Mouse (Mus musculus) kidney, adult 9 months (tissue): ENCODE results near the gene Kat6b.
A peak's percentile ranks its signal among the peaks of the same experiment; 100 is the strongest.

Source experiments
- DNase-seq: peaks from one replicate; pipeline ENCODE4 v3.0.0; 2022

The Kat6b gene

DNA sequence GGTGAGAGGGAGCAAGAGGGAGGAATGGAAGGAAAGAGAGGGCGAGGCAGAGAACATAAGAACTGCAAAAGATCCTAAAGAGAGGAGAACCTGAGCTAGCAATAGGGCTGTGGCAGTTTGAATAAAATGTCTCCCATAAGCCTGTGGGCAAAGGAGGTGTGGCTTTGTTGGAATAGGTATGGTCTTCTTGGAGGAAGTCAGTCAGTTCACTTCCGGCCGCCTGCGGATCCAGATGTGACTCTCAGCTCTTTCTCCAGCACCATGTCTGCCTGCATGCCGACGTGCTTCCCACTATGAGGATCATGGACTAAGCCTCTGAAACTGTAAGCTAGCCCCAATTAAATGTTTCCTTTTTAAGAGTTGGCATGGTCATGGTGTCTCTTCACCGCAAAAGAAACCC, at the start of gene Kat6b:
Gene Kat6b, plus strand, starts transcription at position 204 of the 400 bp plus-strand sequence.
- no peak for DNase-seq

- DNase-seq, result no peak
Measured at GRCm38 (mm10) chr14:21433415-21433814, 47.8 kb upstream of the Kat6b start.

DNA sequence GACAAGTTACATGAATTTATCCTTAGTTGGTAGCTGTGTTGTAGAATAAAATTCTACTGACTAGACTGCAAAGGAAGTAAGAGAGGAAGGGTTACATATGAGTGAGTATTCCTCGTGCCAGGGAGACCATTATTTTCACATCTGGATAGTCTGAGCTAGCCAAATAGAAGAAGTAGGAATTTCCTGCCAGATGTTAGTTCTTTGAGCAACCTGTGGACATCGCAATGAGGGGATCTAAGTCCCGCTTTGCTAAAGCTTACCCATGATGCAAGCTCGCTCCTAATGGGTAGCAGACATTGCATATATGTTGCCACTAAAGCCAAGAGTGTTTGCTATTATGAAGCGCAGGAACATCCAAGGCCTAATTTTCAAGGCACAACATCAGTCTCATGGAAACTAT, 47.2 kb upstream of the Kat6b start:
- DNase-seq, result no peak

DNA sequence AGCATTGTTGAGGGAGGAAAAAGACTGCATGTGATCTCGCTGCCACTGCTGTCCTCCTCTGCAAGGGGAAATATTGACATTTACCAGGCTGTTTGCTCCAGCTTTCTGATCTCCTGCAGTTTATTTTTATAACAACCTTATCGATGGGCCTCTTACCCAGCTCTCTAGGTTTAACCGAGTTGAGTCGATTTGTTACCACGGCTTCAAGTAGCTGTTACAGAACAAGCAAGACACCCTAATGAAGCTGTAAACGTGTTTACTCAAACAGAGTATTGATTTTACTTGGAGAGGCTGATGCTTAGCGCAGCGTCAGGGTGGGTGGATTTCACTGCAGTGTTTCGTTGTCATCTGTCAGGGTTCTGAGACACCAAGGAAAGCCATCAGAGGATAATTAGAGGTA, 46.5 kb upstream of the Kat6b start:
- no peak for DNase-seq

GRCm38 (mm10) chr14:21439785-21440184, 41.4 kb upstream of the Kat6b start:
- DNase-seq, result no peak

DNA sequence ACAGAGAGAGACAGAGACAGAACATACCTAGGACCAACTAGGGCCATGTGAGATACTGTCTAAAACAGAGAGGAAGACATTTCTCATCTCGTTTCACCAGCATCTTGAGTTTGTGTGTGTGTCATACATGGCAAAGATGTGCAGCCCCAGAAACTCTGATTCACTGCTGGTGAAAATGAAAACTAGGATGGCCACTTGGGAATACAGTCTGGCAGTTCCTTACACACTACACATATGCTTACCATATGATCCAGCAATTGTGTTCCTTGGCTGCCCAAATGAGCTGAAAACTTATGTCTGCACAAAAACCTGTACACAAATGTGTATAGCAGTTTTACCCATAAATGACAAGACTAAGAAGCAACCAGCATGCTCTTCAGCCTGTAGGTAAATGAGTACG, 40.7 kb upstream of the Kat6b start:
- no peak for DNase-seq

DNA sequence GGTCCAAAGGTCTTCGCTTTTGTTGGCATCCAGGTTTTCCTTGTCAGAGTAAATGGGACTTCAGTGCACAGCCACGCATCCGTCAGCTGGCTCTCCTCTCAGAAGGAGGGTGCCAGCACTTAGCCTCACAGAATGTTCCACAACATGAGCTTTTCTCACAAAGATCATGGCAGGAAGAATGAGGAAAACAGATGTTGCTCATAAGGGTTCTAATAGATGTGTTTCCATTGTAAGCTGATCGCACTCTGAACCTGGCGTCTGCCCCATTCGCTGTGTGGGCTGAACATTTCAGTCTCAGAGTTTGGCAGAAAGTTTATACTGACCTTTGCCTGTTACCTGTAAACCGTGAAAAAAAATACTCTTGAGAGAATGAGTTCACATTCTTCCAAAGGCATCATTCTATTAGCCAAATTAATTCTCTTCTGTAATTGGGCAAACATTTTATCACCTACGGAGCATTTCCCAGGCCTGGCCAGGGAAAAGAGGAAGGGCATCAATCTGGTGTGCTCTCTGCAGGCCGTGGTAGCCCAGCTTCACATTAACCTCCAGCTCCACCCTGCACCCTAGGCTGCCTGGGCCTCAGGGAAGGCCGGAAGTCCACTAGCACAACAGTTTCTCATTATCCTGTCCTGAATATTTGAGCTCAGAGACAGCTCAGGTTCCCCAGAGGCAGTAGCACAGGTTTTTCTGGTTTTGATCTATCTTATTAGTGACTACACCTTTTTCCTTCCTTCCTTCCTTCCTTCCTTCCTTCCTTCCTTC, 39.3 kb upstream of the Kat6b start:
- DNase-seq, result peak; percentile 24

- DNase-seq, result no peak
Measured at GRCm38 (mm10) chr14:21452581-21452980, 28.7 kb upstream of the Kat6b start.

DNA sequence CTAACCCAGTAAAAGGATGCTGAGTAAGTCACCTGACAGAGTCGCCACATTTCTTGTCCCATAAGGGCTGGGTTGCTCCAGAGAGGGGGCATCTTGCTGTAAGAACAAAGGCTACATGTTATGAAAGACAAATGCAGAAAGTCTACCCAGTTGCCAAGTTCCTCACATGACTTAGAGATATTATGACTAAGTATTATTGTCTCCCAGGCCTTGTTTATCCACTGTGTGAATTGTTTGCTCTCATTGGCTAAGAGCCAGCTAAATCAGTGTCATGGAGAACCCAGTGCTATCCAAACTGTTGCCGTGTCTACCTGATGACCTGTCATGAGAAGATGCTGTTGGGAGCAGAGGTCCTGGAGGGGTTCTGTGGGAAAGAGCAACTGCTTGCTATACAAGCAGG, 27.3 kb upstream of the Kat6b start:
- DNase-seq, result no peak

- DNase-seq, result peak; percentile 7
Measured at GRCm38 (mm10) chr14:21455654-21456350, 25.4 kb upstream of the Kat6b start.

DNA sequence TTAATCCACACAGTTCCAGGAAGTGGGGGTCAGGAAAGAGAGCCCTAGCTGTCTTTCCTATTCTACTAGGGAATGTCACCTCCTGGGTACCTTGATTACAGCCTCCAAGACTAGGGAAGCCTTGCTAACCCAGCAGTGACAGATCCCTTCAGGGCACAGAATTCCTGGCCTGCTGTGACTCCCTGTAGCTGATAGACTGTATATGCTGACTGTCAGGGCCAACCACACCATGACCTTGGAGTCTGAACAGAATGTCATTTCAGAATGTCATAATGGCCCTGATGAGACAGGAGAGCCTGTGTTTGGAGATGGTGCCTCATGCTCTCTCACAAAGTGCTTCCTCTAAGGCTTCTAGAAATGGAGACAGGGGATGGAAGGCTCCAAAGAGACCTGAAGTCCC, 24.7 kb upstream of the Kat6b start:
- DNase-seq, result no peak

GRCm38 (mm10) chr14:21457876-21458275, 23.4 kb upstream of the Kat6b start:
- DNase-seq, result no peak

GRCm38 (mm10) chr14:21458696-21459095, 22.5 kb upstream of the Kat6b start:
- no peak for DNase-seq

GRCm38 (mm10) chr14:21459163-21459562, 22.1 kb upstream of the Kat6b start:
- DNase-seq, result no peak

DNA sequence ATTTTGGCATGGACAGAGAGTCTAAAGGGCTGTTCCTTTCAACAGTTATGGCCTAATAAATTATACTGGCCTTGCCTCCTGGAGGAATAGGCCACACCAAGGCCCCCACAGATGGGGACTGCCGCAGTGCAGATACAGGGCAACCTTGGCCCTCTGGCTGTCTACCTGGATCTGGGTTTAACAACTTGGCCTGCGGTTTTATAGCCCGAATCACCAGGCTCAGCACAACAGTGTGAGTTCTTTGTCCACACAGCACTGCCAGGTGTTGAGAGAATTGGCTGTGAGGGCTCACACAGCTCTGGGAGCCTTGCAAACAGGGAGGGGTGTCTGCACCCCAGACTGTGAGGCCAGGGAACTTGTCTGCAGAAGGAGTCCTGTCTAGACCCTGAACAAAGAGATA, 18.8 kb upstream of the Kat6b start:
- DNase-seq, result no peak

DNA sequence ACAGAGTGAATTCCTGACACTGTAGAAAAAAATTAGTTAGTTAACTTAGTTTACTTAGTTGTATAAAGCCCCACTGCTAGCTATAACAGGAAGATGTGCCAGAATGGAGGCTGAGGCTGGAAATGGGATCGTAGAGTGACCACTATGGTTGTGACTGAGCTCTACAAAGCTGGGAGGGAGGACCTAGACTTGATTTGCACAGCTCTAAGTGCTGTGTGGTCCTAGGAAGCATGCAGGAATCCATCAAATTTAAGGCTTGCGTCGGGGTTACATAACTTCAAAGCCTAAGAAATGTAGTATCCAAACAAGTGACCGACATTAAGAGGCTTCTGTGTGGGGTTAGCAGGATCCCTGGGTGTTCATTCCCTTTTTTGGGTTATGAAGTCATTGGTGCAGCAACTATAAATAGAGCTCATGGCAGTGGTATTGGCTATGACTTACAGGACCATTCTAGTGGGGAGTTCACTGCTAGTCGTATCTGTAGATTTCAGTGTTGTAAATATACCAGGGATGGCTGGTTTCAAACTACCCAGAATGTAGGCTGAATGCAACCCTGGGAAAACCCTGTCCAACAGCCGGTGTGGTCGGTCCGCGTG, 18.0 kb upstream of the Kat6b start:
- no peak for DNase-seq

GRCm38 (mm10) chr14:21470386-21470785, 10.8 kb upstream of the Kat6b start:
- no peak for DNase-seq

GRCm38 (mm10) chr14:21471975-21472374, 9.3 kb upstream of the Kat6b start:
- DNase-seq, result no peak

DNA sequence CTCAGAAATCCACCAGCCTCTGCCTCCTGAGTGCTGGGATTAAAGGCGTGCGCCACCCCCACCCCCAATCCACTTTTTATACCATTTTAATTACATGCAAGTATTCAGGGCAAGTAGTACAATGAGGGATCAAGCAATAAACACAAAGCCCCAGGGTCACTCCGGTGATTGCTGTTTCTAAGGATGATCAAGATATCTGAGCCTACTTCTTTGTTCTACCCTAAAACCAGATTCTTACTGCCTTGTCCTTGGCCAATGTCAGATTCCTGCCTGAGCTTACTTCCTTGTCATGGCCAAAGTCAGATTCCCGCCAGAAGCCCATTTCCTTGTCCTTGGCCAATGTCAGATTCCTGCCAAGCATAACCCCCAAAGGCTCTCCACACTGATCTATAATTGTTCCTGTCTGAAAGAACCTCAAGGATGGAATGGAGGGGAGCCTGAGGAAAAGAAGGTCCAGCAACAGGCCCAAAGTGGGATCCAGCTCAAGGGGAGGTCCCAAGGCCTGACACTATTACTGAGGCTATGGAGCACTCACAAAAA, 6.6 kb upstream of the Kat6b start:
- DNase-seq, result peak; percentile 9

- peak; percentile 48 for DNase-seq
Measured at GRCm38 (mm10) chr14:21477181-21477580, 4.1 kb upstream of the Kat6b start.

DNA sequence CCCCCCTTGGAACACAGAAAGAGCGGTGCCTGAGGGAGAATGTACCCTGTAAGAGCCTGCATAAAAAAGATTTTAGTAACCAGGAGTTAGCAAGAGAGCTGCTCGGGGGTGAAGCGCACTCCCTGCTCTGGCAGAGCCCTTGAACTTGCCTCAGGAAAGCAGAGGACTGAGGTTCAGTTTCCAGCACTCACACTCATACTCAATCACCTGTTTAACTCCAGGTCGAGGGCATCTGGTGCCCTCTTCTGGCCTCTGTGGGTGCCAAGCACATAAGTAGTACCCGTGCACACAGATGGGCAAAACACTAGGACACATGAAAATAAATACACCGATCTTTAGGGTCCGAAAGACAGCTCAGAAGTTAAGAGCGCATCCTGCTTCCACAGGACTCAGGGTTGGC, 1.7 kb upstream of the Kat6b start:
- DNase-seq, result no peak

DNA sequence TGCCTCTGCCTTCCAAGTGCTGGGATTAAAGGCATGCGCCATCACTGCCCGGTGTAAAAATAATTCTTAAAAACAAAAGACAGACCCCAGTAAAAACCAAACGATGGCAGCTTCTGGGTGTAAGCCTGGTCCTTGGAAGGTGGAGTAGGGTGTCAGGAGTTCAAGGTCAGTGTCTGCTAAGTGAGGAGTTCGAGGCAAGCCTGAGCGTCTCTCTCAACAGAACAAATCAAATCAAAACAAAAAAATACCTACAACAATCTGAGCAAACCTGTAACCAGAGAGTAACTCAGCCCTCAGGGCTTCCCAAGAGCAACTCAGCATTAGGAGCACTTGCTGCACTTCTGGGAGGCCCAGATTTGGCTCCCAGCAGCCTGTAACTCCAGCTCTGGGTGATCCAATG, 1.0 kb upstream of the Kat6b start:
- no peak for DNase-seq

DNA sequence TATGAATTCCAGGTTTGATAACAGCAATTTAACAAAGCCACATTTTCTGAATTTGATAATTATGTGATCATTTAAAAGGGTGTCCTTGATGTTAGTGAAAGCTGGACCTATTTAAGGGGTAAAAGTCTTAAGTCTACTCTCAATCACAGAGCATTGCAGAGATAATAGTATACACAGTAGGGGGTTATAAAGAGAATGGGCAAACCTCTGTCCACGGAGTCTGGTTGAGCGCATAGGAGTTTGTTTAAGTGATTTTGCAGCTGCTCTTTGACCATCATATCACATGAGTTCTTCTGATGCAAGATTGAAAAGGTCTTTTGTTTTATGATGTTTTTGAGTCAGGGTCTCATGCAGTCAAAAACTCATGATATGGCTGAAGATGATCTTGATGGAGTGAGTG, 3.0 kb downstream of the Kat6b start:
- no peak for DNase-seq

DNA sequence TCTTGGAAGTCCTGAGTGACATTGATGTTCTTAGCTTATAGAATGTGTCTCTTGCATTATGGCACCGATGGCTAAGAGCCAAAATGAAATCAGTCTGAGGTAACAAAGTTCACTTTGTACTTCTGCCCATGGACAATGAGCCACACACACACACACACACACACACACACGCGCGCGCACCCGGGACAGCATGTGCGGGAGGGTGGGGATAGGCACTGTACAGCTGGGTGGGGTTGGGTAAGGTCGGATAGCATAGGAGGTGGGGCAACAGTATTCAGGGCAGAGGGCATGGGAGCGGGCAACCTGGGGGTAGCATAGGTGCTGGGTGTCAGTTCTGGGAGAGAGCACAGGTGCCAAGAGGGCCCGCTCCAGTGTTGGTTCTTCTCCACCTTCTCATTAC, 3.5 kb downstream of the Kat6b start:
- no peak for DNase-seq
